Mouse (Mus musculus): ENCODE results near the gene Arrb1. TPM values are rescaled to one million over a fixed set of nuclear protein-coding genes. Genes with fewer than 3 reads are reported as not detected.

The Arrb1 gene
- total and polyA plus RNA-seq, 3 experiments = 19.3 to 62.2 (median 38.7) TPM

DNA sequence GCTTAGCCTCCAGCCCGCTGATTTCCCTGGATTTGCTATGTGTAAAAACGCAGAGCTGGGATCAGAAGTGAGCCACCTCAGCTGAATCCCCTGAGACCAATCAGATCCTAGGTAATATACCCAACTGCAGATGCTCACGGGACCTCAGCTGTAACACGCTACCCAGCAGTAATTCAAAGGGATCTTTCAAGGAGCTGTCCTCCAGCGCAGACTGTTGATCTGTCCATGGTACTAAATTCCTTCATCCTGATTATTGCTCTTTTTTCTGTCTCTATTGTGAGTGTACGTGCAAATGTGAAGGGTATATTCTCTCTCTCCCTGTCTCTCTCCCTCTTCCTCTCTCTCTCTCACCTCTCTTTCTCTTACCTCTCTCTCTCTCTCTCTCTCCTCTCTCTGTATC lies 97.0 kb downstream of the Arrb1 start:
- DNase-seq = no peak

DNA sequence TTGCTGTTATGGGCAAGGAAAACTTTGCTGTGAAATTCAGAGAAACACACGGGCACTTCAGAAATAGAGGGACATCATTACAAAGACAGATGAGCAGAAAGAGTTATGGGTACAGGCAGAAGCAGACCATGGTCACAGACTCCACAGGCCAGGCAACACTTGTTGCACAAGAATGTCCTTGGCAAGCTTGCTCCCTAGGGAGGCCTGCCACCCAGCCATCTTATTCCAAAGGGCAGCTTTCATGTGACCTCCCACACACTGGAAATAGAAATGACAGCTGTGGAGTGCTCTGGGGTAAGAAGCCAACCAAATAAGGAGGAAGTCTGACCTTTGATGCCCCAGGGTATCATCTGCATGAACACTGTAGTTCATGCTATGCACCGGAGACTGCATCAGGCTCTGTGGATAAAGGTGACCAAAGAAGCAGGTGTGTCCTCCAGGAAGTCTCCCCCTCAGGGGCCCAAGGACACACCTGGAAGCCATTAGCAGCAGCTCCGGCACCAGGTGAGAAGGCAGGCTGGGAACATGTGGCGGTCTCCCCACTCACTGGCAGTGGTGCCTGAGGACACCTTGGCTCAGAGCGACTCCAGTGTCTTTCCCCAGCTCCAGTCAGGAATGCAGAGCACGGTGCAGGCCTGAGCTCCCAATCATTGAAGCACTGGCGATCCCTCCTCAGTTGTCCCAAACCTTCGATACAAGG lies 98.8 kb downstream of the Arrb1 start:
- peak; percentile 77 for DNase-seq

DNA sequence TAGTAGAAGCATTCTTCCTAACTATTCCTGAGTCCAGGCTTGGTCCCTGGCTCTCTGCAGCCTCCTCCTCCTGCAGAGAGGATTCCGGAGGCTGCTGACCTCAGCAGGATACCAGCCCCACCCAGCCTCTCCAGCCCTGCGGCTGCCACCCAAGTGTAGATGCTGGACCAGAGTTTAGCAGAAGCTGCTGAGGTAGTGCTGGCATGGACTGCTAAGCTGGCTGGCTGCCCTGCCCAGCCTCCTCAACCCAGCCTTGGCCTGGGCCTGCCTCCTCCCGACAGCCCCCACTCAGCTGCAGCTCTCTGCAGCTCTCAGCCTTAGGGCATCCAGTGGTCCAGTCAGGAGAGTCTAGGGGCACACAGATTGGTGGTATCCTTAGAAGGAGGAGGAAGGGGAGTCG lies 106.0 kb downstream of the Arrb1 start:
- peak; percentile 81 for DNase-seq

DNA sequence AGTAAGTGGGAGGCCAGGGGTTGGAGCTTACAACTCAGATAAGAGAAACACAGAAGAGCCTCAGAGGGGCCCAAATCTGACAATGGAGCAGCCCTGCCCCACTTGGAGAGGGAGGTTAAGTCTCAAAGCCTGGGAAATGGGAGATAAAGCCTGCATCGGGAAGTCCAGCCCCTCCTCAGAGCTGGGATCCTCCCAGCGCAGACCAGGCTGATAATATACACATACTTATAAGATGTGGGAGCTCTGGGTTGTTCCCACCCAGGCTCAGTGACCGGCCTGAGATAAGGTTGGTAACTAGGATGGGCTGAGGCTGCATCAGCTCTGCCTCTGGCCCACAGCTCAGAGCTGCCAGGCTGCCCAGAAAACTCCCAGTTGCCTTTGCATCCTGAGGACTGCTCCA lies 106.8 kb downstream of the Arrb1 start:
- no peak for DNase-seq

DNA sequence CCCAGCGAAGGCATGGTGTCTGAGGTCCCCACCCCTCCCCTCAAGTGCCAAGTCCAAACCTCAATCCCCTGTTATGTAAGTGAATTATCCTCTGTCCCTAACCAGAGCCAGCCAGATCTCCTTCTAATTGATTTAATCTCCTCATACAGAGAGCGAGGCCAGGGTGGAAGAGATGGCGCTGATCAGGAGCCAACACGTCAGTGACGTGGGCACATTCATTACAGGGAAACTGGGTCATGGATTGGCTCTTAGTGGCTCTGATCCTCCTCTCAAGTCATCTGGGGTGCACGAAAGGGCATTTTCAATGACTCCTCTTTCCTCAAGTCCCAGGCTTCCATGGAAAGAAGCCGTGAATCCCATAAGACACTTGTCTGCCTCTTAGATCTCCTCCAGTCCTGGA lies 109.4 kb downstream of the Arrb1 start:
- DNase-seq = no peak

DNA sequence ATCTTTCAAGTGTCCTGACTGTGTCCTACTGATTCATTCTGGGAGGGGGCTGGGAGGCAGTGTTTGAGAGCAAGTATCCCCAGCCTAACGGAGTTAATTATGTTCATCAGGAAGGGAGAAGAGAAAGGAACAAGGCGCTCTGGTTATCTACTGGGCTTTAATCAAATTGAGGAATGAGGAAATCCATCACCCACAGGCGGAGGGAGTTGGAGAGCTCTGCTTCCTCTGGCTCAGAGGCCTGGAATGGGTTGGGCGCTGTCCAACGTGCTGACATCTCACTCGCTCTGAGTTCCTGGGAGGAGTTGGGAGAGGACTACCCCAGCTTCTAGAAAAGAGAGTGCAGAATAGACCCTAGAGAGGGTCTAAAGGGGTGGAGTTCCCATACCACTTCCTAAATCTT lies 113.4 kb downstream of the Arrb1 start:
- DNase-seq = peak; percentile 77

DNA sequence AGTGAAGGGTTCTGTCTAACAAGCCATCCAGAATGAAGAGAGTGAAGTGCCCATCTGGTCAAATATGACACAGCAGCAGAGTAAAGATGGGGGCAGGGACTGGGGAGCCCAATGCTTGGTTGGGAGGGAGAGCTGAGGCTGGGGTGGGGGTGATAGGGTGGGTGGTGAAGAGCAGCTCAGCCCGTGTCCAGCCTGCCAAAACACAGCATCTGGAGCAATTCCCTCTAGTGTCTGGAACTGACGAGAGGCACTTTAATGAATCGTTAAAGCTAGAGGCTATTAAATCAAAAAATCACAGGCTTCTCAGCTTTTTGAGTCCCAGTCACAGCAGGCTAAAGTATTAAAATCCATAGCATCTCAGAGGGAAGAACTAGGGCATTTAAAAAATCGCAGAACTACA lies 114.3 kb downstream of the Arrb1 start:
- DNase-seq = no peak

DNA sequence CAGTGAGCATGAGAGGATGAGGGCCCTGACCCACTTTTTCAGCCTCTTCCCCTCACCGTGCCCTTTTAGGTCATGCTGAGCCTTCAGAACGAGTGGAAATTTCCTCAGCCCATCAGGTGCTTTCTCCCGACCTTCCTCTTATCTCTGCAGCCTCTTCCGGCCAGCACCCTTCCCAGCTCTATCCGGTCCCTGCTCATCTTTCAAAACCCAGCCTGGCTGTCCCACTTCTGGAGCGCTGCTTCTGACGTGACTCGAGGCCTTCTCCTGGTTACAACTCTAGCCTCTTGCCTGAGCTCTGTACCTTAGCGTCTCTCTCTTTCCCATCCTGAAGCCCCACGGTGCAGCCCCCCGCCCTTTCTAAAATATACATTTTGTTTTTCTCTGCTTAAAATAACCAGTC lies 119.0 kb downstream of the Arrb1 start:
- peak; percentile 71 for DNase-seq

Small RNA genes within 50 kb of the gene (microRNA-seq; reads per million reads assigned to microRNA genes)
- 80.8 to 116 reads per million in 2 experiments for gene Mir326

Other genes with a start within 250 kb of the Arrb1 start
- 100 to 1,000 TPM; 276 to 356 TPM for gene Serpinh1, start 182.2 kb upstream of the Arrb1 start, total RNA-seq (2021)
- 358 and 377 TPM in 2 replicates for gene Serpinh1, start 182.2 kb upstream of the Arrb1 start, polyA plus RNA-seq (2012; rRNA removed)
- 10 to 100 TPM in 1 of 2 experiments, 1 to 10 TPM in 1; 7.2 to 12.9 TPM for gene Gdpd5, start 154.1 kb upstream of the Arrb1 start, total RNA-seq (2021)
- 26.6 TPM in 2 replicates for gene Gdpd5, start 154.1 kb upstream of the Arrb1 start, polyA plus RNA-seq (2012; rRNA removed)
- gene Klhl35, start 69.5 kb upstream of the Arrb1 start, total RNA-seq (2021) = under 1 TPM in 1 of 2 experiments, not detected in 1; 0.59 TPM
- 1.3 TPM in 2 replicates for gene Klhl35, start 69.5 kb upstream of the Arrb1 start, polyA plus RNA-seq (2012; rRNA removed)
- gene Rps3, start 51.7 kb upstream of the Arrb1 start, total RNA-seq (2021) = 100 to 1,000 TPM; 414 to 589 TPM
- gene Rps3, start 51.7 kb upstream of the Arrb1 start, polyA plus RNA-seq (2012; rRNA removed) = 80.7 and 95.4 TPM in 2 replicates
- gene Tpbgl, start 91.6 kb downstream of the Arrb1 start, total RNA-seq (2021) = 10 to 100 TPM; 21.6 to 25.3 TPM
- gene Tpbgl, start 91.6 kb downstream of the Arrb1 start, polyA plus RNA-seq (2012; rRNA removed) = 71.2 and 81.0 TPM in 2 replicates
- gene Slco2b1, start 175.9 kb downstream of the Arrb1 start, total RNA-seq (2021) = 10 to 100 TPM; 22.9 to 23.0 TPM
- 34.6 and 49.7 TPM in 2 replicates for gene Slco2b1, start 175.9 kb downstream of the Arrb1 start, polyA plus RNA-seq (2012; rRNA removed)
- not detected for gene Olfr520, start 194.8 kb downstream of the Arrb1 start, total RNA-seq (2021)
- not detected in 2 replicates for gene Olfr520, start 194.8 kb downstream of the Arrb1 start, polyA plus RNA-seq (2012; rRNA removed)
- gene Olfr521, start 228.0 kb downstream of the Arrb1 start, total RNA-seq (2021) = not detected
- gene Olfr521, start 228.0 kb downstream of the Arrb1 start, polyA plus RNA-seq (2012; rRNA removed) = not detected in 2 replicates